Mouse (Mus musculus): ENCODE results near the gene Spock2.

Gene Spock2

DNA sequence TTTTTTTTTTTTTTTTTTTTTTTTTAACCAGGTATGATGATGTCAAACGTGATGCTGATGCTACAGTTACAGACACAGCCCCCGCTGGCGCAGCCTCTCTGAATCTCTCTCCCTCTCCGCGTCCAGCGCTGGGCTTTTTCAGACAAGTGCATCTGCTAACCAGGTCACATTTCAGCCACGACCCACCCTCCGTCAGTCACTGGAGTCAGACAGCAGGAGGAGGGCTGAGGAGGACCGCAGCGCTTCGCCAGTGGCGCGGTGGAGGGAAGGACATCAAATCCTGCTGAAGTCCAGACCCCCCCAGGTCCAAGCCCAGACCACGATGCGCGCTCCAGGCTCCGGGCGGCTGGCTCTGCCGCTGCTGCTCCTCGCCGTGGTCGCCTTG is at the start of gene Spock2:
Spock2 (plus strand) TSS at position 74 of the 385 bp plus-strand sequence.
- DNase-seq (ENCODE audit: low read depth) = no peak

DNA sequence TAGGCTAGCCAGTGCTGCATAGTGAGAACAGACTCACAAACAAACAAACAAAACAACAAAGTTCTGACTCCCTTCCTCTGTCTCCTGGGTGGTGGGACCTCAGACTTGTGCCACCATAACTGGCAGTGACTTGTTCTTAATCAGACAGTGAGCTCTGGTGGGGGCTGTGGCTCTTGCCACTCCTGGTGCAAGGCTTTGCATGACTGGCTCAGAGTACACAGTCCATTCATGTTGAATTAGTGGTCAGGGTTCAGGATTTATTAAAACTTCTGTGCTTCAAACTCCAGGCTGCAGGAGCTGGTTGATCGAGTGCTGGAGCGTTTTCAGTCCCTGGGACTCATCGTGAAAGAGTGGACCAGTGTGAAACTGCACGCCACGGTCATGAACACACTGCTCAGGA is 43.8 kb upstream of the Spock2 start:
- no peak for DNase-seq (ENCODE audit: low read depth)

DNA sequence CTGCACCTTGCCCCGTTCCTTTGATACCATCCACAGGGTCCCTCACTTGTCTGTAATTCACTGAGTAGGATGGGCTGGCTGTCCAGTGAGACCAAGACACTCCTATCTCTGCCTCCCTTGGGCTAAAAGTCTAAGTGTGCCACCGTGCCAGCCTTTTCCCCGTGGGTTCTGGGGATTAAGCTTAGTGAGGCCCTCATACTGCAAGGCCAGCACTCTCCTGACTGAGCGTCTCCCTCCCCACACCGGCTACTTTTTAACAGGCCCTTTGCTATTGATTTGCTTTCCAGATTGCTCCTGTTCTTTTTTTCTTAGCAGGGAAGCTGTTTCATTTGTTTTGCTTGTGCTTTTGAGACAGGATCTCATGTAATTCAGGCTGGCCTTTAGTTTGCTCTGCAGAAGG is 43.1 kb upstream of the Spock2 start:
- no peak for DNase-seq (ENCODE audit: low read depth)

DNA sequence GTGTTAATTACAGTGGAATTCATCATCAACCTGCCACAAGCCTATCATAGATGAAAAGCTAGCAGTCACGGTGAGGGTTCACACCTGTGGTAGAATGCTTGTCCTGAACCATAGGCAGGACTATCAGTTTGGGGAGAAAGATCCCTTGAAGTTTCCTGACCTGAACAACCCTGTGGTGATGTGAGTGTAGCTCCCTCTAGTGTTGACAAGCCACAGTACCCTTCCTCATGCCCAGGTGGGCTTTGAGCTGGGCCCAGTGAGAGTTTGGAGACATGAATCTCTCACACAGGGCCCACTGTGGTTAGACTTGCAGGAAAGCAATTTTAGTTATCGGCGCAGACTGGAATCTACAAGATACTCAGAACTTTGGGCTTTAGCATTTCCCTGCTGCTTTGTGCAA is 39.5 kb upstream of the Spock2 start:
- DNase-seq (ENCODE audit: low read depth) = no peak

DNA sequence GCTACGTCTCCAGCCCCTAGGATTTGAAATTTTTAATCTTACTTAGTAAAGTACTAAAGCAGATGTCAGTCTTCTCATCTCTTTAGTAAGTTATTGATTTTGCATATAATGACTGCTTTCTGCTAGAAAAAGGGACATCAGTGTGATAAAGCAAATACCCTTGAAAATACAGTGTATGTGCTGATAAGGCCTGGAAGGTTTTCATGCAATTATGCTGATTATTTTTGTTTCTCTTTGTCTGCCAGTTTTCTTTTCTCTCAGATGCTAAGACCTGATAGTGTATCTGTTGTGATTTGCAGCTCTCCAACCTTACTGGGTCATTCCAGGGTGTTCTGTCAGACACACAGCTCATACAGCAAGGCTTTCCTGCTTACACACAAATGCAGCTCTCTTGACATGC is 30.9 kb upstream of the Spock2 start:
- no peak for DNase-seq (ENCODE audit: low read depth)

DNA sequence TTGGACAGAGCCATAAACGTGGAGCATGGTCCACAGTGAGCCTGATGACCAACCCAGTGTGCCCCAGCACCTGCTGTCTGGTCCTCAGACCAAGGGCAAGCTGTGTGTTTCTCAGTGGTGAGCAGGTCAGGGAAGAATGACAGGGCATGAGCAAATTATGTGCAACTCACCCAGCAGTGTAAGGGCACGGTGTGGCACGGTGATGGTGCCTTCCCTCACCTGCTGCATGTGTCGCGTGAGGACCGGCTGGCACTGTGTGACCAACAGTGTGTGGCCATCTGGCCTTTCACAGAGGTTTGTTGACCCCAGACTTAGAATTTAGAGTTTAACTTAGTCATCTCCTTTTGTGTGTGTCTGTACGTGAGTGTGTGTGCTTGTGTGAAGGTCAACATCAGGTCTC is 28.8 kb upstream of the Spock2 start:
- no peak for DNase-seq (ENCODE audit: low read depth)

DNA sequence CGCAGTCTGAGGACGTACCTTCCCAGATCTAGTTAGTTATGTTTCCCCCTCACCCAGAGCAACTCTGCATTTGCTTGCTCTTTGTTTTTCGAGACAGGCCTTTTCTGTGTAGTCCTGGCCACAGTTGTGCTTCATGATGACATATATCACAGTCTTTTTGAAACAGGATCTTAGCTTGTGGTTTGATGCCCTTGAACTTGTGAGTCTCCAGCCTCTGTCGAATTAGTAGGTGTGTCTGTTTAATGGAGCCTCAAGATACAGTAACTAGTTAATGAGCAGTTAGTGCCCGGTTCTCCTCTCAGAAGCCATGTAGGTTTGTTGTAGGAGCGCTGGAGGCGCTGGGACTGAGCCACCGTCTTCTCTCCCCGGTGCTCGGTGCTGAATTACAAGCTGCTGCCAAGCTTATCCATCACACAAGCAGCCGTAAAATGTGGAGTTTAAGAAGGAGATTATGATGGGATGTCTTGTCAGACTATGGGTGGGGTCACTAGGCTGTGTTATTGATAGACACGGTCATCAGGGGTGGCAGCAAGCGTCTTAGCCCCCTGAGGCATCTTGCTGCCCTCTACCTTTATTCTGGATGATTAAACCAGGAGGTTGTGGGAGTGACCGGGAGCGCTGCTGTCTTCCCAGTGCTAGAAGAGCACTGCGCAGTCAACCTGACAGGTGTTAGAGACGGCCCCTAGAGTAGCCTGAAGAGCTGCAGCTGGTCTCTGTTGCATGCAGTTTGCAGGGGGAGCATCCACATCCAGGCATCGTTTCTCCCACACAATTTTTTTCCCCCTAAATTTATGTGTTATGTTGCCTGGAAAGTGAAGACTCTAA is 28.1 kb upstream of the Spock2 start:
- no peak for DNase-seq (ENCODE audit: low read depth)

DNA sequence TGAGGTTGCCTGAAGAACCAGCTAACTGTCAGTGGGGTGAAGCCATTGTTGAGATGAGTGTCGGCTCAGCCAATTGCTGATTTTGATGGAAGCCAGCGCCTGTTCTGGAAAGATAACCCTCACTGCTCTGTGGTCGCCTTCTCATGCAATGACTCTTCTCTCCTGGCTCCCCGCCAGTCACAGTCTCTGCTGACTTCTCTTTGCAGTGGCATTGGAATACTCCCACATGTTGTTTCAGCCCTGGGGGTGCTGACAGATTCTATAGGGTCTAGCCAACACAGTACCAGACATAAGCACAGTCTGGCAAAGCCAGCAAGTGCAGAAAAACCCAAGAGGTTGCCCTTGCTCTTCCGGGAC is 27.5 kb upstream of the Spock2 start:
- peak; percentile 72 for DNase-seq (ENCODE audit: low read depth)

DNA sequence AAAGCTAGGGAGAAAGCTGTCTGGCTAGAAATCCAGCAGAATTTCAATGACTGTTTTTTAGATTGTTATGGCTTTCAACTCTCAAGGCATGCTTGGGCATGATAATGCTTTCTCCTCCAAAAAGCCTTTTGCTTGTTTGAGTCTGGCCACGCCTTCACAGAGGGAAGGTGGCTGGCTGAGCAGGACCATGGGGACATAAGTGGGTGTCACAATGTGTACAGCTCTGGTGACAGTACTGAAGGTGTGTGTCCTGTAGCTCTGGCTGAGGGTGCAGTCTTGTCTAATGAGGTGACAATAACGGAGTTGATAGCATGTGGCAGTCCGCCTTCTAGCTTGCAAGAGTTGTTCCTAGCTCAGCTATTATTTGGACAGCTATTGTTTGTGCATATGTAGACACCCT is 25.8 kb upstream of the Spock2 start:
- DNase-seq (ENCODE audit: low read depth) = no peak

DNA sequence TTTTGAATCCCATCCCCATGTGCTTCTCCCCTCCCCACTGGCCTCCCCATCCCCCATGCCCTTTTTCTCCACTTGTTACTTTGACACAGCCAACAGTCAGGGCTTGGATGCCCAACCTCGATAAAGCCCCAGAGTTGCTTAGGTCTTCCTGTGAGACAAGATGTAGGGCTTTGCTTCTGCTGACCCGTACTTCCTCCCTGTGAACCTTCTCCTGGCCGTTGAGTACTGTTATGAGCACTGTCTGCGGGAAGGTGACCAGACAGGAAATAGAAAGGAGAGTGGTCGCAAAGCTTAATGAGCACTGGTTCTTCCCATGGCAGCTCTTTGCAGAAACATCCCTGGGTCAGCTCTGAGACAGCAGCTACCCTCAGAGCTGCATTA is 25.4 kb upstream of the Spock2 start:
- DNase-seq (ENCODE audit: low read depth) = no peak

DNA sequence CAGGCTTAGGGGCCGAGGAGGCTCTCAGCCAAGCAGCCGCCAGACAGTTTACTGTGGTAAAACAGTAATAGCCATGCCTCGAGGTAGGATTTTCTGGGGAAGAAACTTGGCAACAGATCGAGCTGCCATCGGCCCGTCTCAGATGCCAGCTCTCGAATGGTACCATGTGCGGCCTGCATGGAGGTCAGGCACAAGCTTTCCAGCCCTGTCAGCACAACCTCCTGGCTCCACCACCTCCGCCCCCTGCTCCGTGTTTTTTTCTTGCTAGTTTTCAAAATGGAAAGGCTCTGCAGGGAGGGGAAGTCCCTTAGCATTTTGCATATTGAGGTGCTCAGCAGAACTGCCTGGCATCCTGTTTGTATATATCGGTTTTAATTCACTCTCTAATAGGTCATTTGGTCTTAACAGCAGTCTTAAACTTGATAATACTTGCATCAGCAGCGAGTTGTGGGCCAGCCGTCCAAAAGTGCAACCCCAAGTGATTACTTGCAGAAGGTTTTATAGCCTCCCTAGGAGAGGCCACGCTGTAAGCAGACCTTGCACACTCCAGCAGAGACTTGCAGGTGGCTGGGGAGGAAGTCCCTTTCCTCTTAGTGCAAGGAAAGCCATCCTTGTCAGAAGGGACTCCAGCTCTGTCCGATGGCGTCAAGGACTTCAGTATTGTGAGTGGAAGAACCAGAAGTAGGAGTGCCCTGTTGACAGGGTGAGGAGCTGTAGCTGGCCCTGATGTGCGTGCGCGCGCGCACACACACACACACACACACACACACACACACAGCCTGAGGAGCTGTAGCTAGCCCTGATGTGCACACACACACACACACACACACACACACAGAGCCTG is 24.8 kb upstream of the Spock2 start:
- no peak for DNase-seq (ENCODE audit: low read depth)

DNA sequence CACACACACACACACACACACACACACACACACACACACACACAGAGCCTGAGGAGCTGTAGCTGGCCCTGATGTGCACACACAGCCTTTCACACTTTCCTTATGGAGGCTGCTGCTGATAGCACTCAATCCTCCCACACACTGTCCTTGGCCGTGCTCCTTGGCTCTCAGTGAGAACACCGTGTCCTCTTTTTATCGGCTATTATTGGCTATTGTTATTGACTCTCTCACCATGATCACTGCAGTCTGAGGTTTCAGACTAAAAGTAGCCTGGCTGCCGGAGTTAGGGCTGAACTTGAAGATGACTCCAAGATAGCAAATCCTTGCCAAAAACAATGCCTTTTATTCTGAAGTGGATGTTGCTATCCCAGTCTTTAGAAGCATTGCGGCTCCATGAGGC is 24.1 kb upstream of the Spock2 start:
- no peak for DNase-seq (ENCODE audit: low read depth)

DNA sequence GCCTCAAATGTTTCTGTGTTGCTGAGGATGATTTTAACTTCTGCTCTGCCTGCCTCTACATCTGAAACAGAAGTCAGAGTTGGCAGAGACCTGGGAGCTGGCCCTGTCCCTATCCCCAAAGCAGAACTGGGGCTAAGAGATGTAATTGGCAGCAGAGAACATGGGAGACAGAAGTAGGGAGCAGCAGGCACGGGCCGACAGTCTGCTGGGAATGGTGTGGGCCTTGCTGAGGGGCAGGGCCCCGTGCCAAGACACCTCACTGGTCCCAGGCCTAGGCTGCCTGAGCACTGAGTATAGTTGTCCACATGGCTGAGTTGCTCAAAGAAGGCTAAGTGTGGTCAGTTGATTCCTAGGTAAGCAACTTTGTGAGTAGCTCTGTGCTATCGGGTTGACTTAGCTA is 22.0 kb upstream of the Spock2 start:
- DNase-seq (ENCODE audit: low read depth) = no peak

DNA sequence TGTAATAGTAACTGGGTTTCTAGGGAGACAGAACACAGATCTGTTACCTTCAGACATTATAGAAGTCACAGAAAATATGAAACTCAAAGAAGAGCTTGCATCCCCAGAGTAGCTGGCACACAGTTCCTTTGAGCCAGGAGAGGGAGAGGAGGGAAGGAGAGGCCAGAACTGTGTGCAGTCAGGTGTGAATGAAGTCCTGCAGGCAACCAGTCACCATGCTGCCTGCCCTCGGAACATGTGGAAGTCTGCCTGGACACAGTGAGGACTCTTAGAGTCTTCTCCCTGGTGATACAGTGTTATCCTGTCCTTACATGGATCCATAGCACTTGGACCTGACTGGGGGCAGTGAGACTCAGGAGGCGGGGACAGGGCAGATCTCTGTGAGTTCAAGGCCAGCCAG is 13.7 kb upstream of the Spock2 start:
- no peak for DNase-seq (ENCODE audit: low read depth)

DNA sequence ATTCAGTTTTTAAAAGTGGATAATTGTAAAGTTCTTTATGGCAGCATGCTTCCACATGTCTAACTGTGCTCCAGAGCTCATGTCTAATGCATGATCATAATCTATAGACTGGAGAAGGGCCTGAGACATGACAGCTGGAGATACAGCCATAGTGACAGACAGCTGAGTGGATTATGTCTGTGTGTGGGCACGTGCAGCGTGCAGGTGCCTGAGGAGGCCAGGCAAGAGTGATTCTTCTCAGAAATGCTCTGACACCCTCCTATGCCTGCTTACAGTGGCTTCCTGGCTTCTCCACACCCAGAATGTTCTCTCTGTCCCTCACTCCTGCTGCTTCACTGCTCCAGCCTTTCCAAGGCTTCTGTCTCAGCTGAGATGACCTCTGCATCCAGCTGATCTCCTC is 12.3 kb upstream of the Spock2 start:
- DNase-seq (ENCODE audit: low read depth) = no peak

DNA sequence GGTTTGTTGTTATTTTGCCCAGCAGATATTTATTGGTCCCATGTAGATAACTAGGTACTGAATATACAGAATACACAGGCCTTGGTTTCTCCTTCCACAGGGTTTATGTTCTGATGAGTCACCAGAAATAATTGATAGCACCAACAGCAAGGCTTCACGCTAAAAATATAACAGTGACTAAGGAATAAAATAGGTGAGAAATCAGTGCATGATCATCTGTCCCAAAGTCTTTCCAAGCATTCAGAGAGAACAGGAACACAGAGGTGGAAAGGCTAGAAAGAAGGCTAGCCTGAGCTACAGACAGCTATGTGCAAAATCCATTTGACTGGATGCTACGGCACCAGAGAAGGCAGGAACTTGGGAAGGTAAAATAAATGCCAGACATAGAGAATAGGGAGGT is 10.5 kb upstream of the Spock2 start:
- DNase-seq (ENCODE audit: low read depth) = no peak

DNA sequence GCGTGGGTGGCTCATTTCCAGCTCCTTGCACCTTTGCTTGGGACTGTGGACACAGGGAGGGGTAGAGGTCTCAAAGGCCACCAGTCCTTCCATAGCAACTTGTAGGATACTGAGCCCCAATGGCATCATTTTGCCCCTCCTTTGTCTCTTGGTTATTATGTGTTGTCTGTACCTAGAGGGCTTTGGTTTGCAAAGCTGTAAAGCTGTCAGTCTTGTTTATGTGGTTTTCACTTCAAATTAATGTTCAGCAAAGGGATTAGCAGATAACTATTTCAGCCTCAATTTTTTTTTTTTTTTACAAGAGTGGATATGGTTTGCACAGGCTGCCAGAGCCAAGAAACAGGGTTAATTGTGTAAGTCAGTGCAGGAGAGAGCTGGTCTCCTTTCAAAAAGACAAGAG is 9.7 kb upstream of the Spock2 start:
- no peak for DNase-seq (ENCODE audit: low read depth)

DNA sequence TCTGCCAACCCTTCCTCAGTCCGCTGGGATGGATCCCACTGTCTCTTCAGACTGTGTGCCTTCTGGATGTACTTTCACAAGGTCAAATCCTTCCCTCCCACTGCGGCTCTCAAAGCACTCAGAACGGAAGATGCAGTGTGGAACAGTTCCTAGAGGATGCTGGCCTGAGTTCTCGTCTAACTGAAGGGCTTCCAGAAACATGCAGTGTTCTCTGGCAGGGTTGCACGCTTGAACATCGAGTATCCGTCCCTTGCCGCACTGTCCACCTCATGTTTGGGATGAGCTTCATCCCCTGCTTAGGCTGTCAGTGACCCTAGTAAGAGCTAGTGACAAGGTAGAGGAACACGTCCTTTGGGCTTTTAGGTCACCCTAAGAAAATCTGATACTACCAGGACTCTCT is 8.9 kb upstream of the Spock2 start:
- no peak for DNase-seq (ENCODE audit: low read depth)

DNA sequence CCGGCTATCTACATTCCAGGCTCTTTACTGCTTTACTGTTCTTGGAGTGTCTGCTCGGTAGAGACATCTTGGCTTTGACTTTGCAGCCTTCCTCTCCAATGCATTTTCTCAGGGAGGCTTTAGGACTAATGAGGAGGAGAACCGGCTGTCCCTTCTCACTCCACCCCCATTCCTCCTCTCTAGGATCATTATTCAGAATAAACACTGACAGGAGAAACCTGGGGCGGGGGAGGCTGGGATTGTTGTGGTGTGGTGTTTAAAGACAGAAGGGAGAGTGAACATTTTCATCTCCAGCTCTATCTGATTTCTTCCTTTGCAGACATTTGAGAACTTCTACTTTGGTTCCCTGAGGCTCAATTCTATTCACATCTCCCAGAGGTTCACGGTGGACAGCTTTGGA is 8.2 kb upstream of the Spock2 start:
- no peak for DNase-seq (ENCODE audit: low read depth)

DNA sequence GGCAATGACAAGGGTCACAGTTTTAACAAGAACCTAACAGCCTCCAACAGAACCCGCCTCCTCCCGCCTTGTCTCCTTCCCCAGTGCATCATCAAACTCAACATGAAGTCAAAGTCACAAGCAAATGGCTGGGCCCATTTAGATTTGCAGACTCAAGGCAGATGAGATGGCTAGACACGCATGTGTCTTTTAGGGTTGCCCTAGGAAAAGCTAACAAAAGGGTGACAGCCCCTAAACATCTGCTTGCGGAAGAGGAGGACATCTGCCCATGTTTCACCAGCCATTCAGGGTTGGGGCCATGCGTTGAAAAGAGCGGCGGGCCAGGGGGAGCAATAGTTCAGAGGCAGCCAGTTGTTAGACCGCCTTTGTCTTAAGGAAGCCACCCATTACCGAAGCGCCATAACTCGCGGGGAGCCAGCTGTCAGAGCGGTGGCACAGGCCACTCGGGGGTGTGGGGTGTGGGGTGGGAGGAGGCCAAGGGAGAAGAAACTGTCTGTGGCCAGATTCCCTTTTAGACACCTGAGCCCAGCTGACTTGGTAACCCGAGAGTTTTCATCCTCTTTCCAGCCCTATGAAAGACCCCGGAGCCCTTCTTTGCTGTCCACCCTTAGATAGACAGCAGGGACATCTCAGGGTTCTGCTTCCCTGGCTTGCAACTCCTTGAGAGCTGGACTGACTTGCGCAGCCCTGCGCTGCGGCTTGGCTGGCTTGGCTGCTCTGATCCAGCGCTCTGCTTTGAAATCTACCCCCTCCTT is 451 bp upstream of the Spock2 start:
- no peak for DNase-seq (ENCODE audit: low read depth)

DNA sequence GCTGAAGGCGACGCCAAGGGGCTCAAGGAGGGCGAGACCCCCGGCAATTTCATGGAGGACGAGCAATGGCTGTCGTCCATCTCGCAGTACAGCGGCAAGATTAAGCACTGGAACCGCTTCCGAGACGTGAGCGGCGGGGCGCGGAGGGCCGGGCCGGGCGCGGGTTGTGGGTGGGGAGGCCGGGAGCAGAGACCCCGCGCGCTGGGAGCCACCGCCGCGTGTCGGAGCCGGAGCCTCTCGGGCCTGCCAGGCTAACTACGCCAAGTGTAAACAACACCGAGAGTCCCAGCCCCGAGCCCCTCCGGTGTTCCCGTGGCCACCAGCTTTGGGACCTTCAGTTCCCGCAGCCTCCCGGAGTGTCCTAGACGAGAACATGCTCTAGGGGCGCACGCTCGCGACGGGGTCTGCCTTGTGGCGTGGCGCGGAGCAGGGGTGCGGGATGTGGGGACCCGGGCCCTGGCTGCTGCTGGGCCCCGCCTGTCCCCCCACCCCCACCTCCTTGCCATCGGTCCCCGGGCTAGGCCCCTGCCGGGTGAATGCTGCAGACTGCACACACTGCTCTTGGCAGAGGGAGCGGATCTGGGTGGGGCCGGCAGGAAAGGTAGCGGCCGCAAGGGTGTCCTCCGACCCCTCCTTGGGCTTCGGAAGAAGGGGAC is 640 bp downstream of the Spock2 start:
- no peak for DNase-seq (ENCODE audit: low read depth)

DNA sequence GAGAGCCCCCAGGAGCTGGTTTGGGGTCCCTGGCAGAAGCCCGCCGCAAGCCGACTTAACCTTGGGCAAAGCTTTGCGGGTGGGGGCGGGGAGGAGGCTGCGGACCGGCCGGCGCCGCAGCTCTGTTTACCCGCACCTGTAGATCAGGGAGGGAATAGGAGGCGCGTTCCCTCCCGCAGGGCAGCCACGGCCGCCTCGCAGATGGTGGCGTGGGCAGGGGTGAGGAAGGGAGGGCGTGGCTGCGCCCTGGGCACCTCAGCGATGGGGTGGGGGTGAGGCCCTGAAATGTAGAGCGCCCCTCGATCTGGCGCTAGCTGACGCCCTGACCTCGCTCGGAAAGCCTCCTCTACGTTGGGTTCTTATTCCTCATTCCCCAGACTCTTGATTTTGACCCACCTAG is 1.4 kb downstream of the Spock2 start:
- no peak for DNase-seq (ENCODE audit: low read depth)

Measured in c-Kit-positive CD71-negative TER-119-negative erythroid progenitor cells, embryonic 14.5 days (primary cell).